ENCODE assay signal across 8 mouse cellular contexts in the genomic region with DNA sequence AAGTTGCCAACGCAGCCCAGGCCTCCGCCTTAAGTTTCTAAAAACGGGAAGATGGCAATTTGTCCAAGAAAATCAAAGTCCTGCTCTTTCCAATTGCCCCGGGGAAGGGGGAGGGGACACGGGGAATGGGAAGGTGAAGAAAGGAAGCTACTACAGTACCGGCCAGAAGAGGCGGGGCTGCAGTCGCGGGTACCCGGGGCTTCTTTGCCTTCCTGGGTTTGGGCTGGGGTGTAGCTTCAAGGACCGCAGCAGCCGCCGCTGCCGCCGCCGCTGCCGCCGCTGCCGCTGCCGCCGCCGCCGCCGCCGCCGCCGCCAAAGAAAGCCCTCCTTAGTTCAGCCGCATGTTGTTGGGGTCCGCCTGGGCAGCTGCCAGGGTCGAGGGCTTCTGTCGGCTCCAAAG. TPM values are rescaled to one million over a fixed set of nuclear protein-coding genes. Genes with fewer than 3 reads are reported as not detected.
DNase-seq lines count a peak whose midpoint lies in the region; ATAC-seq lines count a peak whose summit lies in the region.

No protein-coding gene starts in this region.

- WGBS in hindbrain, embryonic 13.5 days = 18% methylated on average over 24 of the region's 31 CpGs
- 23% methylated on average over 24 of the region's 31 CpGs for WGBS in midbrain, embryonic 13.5 days

- H3K9me3 ChIP-seq in hindbrain, embryonic 13.5 days = no peaks in the 10 kb centered on the region
- no peaks in the 10 kb centered on the region for H3K9me3 ChIP-seq in midbrain, embryonic 13.5 days

- H3K4me3 ChIP-seq in hindbrain, embryonic 13.5 days = peak overlapping the region; percentile 59
- peak overlapping the region; percentile 58 for H3K4me3 ChIP-seq in midbrain, embryonic 13.5 days (replicated peaks)

- H3K4me1 ChIP-seq in hindbrain, embryonic 13.5 days (replicated peaks) = no peaks in the 10 kb centered on the region
- peaks cover 5% of the 10 kb centered on the region; the same call in 1 of the 2 replicates for H3K4me1 ChIP-seq in midbrain, embryonic 13.5 days (replicated peaks)

- DNase-seq in cerebellum, postnatal 14 days = peak; percentile 15 to 29
- DNase-seq in cerebellum, adult 8-10 months = no peak
- peak; percentile 9 for DNase-seq in thymus, postnatal 4 days
- DNase-seq in thymus, postnatal 0 days (ENCODE audit: low spot score) = no peak
- DNase-seq in urinary bladder, postnatal 4 days (ENCODE audit: low spot score in 2 of 2) = no peak
- DNase-seq in c-Kit-positive CD71-positive TER-119-positive erythroid progenitor cells, embryonic 14.5 days (ENCODE audit: low spot score) = no peak

- H3K27ac ChIP-seq in hindbrain, embryonic 13.5 days = peak overlapping the region; percentile 77
- peak overlapping the region; percentile 81 for H3K27ac ChIP-seq in midbrain, embryonic 13.5 days

- H3K27me3 ChIP-seq in hindbrain, embryonic 13.5 days = peaks cover 11% of the 10 kb centered on the region; the same call in 1 of the 2 replicates
- H3K27me3 ChIP-seq in midbrain, embryonic 13.5 days = 0 out of 2 replicates have a peak, but pooled peaks cover 3% of the 10 kb centered on the region

- no peak for ATAC-seq in hindbrain, embryonic 13.5 days (ENCODE audit: low FRiP score)
- no peak for ATAC-seq in midbrain, embryonic 13.5 days

- peak overlapping the region; percentile 73 for H3K4me2 ChIP-seq in hindbrain, embryonic 13.5 days
- peak overlapping the region; percentile 77 for H3K4me2 ChIP-seq in midbrain, embryonic 13.5 days (replicated peaks)

- no peaks in the 10 kb centered on the region for H3K36me3 ChIP-seq in hindbrain, embryonic 13.5 days
- H3K36me3 ChIP-seq in midbrain, embryonic 13.5 days = no peaks in the 10 kb centered on the region

- peak overlapping the region; percentile 72 for H3K9ac ChIP-seq in hindbrain, embryonic 13.5 days
- peak overlapping the region; percentile 69 for H3K9ac ChIP-seq in midbrain, embryonic 13.5 days (replicated peaks)

RNA-seq across cellular contexts. Expression of gene Pcdh19, which starts 0.6 kb away (rescaled TPM):
- 0.77 and 0.88 TPM in 2 replicates for polyA plus RNA-seq in thymus, postnatal 0 days (2015; fragmentation: Nextera tagmentation; extraction: Ambion mirVana)
- polyA plus RNA-seq in hindbrain, embryonic 13.5 days (2015; fragmentation: Nextera tagmentation; extraction: Ambion mirVana) = 11.0 and 12.2 TPM in 2 replicates
- 14.4 and 15.2 TPM in 2 replicates for polyA plus RNA-seq in midbrain, embryonic 13.5 days (2015; fragmentation: Nextera tagmentation; extraction: Ambion mirVana)

Comparison
In these comparisons a context has a peak if more than half of its experiments do, and no peak if none do; other contexts are left out.
1. DNase-seq: peak in cerebellum, postnatal 14 days (2 of 2) and thymus, postnatal 4 days (single experiment); none in cerebellum, adult 8-10 months (single experiment), thymus, postnatal 0 days (single experiment), urinary bladder, postnatal 4 days (0 of 2) and c-Kit-positive CD71-positive TER-119-positive erythroid progenitor cells, embryonic 14.5 days (single experiment).